Mouse (Mus musculus) hindbrain, embryonic 15.5 days (tissue): ENCODE results near the gene Sept9. TPM values are rescaled to one million over a fixed set of nuclear protein-coding genes. Genes with fewer than 3 reads are reported as not detected.

Source experiments
- ATAC-seq: fragments of 200-750 bp; cut with Nextera tagmentation; 2 replicates; pipeline ENCODE4 v1.8.0; 2017; ENCODE audit warnings: low read depth, moderate number of reproducible peaks, moderate TSS enrichment; ENCODE audit not compliant: low FRiP score
- H3K27ac ChIP-seq: fragments of 300-500 bp; sonication (generic); replicated peaks from 2 replicates; pipeline ENCODE4 v1.5.1; 2015; ENCODE audit warnings: mild to moderate bottlenecking, inconsistent platforms
- H3K27me3 ChIP-seq: fragments of 300-500 bp; sonication (generic); 2 replicates; pipeline ENCODE4 v1.6.1; 2015; ENCODE audit warnings: control low read depth, inconsistent platforms
- H3K36me3 ChIP-seq: fragments of 300-500 bp; sonication (generic); 2 replicates; pipeline ENCODE4 v1.6.1; 2015; ENCODE audit warnings: control low read depth, inconsistent platforms
- H3K4me1 ChIP-seq: fragments of 300-500 bp; sonication (generic); replicated peaks from 2 replicates; pipeline ENCODE4 v1.6.1; 2015; ENCODE audit warnings: control low read depth, inconsistent platforms
- H3K4me2 ChIP-seq: fragments of 300-500 bp; sonication (generic); 2 replicates; pipeline ENCODE4 v1.6.1; 2015; ENCODE audit warnings: moderate library complexity, mild to moderate bottlenecking, inconsistent platforms
- H3K4me3 ChIP-seq: fragments of 300-500 bp; sonication (generic); 2 replicates; pipeline ENCODE4 v1.5.1; 2015; ENCODE audit warnings: mild to moderate bottlenecking, inconsistent platforms
- H3K9ac ChIP-seq: fragments of 300-500 bp; sonication (generic); 2 replicates; pipeline ENCODE4 v1.6.1; 2015; ENCODE audit warnings: inconsistent platforms
- H3K9me3 ChIP-seq: fragments of 300-500 bp; sonication (generic); 2 replicates; pipeline ENCODE4 v1.6.1; 2016; ENCODE audit warnings: control low read depth, inconsistent platforms
- WGBS: fragments of 180-500 bp; shearing (Covaris S2); methylation state at CpG from one replicate; pipeline ENCODE4 v1.1.7; 2015; 5-methylcytosine and 5-hydroxymethylcytosine counted together
- polyA plus RNA-seq: library from polyadenylated mRNA; unstranded; fragments of >200 nt; fragmentation: Nextera tagmentation; extraction: Ambion mirVana; gene quantifications from 2 replicates; pipeline ENCODE4 v1.2.1, GENCODE M21; 2015

Sept9 gene
- polyA plus RNA-seq, 1 experiment from 2014 or later: 111 TPM

DNA sequence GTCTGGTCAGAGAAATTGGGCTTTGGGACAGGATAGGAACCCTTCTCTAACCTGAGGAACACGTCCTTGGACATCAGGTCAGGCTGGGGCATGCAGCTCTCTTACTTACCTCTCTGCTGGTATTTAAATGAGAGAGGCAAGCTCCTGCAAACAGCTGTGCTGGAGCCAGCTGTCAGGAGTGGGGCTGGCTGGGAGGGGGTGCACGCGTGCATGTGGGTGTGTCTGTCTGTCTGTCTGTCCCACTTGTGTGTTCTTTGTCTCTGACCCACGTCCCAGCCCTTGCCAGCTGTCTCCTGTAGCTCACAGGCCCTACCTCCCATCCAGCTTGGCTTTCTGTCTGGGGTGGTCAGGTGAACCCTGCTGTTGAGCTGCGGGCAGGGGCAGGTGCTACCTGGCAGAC is 75.5 kb downstream of the Sept9 start:
- Histone ChIP-seq H3K27ac (no peak overlapping the region), H3K36me3 (no peaks in the 10 kb centered on the region), H3K9ac (no peak overlapping the region), H3K4me1 (peaks cover 27% of the 10 kb centered on the region), H3K9me3 (no peaks in the 10 kb centered on the region), H3K27me3 (no peaks in the 10 kb centered on the region), H3K4me3 (no peak overlapping the region), H3K4me2 (no peak overlapping the region)
- WGBS: 71% methylated on average over 5 of the region's 5 CpGs
- ATAC-seq: no peak

- 23% methylated on average over 6 of the region's 6 CpGs for WGBS
- no peak overlapping the region; the same call in 1 of the 2 replicates for H3K27ac ChIP-seq
- no peak overlapping the region for H3K4me3 ChIP-seq
- peak; percentile 74 for ATAC-seq
- H3K36me3 ChIP-seq: no peaks in the 10 kb centered on the region
- no peaks in the 10 kb centered on the region for H3K9me3 ChIP-seq
- H3K4me2 ChIP-seq: no peak overlapping the region
- peaks cover 30% of the 10 kb centered on the region for H3K4me1 ChIP-seq
- no peak overlapping the region for H3K9ac ChIP-seq
- no peaks in the 10 kb centered on the region for H3K27me3 ChIP-seq
Observed at GRCm38 (mm10) chr11:117275999-117276398, 76.5 kb downstream of the Sept9 start.

DNA sequence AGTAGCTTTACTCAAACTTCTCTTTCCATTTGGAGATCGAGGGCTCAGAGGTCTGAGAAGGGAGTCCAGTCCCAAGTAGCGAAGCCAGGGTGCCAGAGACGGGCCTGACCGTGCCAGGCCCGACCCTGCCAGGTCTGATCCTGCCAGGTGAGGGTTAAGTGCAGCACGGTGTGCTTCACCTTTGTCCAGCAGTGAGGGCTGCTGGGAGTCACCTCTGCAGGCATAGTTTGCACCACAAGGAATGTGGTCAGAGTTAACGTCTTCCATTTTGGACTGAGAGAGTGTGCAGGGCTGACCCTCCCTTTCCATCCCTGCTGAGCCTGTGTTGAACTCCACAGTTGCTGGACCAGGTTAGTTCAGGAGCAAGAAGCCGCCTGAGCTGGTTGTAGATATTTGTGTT is 77.5 kb downstream of the Sept9 start:
- Histone ChIP-seq H3K27me3 (no peaks in the 10 kb centered on the region), H3K9ac (no peak overlapping the region), H3K27ac (no peak overlapping the region), H3K4me1 (peaks cover 30% of the 10 kb centered on the region), H3K36me3 (no peaks in the 10 kb centered on the region), H3K9me3 (no peaks in the 10 kb centered on the region), H3K4me2 (no peak overlapping the region), H3K4me3 (no peak overlapping the region)
- no peak for ATAC-seq
- 78% methylated on average over 8 of the region's 8 CpGs for WGBS

DNA sequence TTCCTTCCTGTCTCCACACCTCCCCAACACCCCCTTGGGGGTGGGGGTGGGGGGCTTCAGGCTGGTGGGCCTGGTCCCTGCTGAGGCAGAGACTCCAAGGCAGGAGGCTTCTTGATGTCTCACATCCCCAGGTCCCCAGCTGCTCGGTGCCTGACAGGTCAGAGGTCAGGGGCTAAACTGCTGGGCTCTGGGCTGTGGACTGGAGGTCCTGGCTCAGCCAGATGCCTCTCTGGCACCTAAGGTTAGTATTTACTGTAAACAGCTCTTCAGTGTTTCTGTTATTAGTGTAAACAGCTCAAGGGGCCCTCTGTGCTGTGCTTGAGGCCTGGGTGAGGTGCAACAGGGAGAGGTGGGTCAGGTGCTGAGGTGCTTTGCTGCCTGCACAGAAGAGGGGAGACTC is 78.7 kb downstream of the Sept9 start:
- ATAC-seq: no peak
- Histone ChIP-seq H3K9ac (no peak overlapping the region), H3K36me3 (no peaks in the 10 kb centered on the region), H3K27me3 (no peaks in the 10 kb centered on the region), H3K4me2 (no peak overlapping the region), H3K4me3 (no peak overlapping the region), H3K9me3 (no peaks in the 10 kb centered on the region), H3K27ac (no peak overlapping the region), H3K4me1 (peaks cover 37% of the 10 kb centered on the region)
- WGBS: 14% methylated on average over 1 of the region's 1 CpGs

GRCm38 (mm10) chr11:117278514-117278913 is 79.1 kb downstream of the Sept9 start:
- Histone ChIP-seq H3K4me1 (peaks cover 39% of the 10 kb centered on the region), H3K4me3 (no peak overlapping the region), H3K9ac (no peak overlapping the region), H3K9me3 (no peaks in the 10 kb centered on the region), H3K27me3 (no peaks in the 10 kb centered on the region), H3K4me2 (no peak overlapping the region), H3K36me3 (no peaks in the 10 kb centered on the region), H3K27ac (no peak overlapping the region)
- WGBS: 39% methylated on average over 13 of the region's 13 CpGs
- no peak for ATAC-seq

- Histone ChIP-seq H3K9me3 (no peaks in the 10 kb centered on the region), H3K36me3 (no peaks in the 10 kb centered on the region), H3K27me3 (no peaks in the 10 kb centered on the region), H3K27ac (no peak overlapping the region), H3K4me1 (peaks cover 41% of the 10 kb centered on the region), H3K9ac (no peak overlapping the region), H3K4me3 (no peak overlapping the region), H3K4me2 (no peak overlapping the region)
- no peak for ATAC-seq
- 54% methylated on average over 4 of the region's 4 CpGs for WGBS
Observed at GRCm38 (mm10) chr11:117279993-117280392, 80.5 kb downstream of the Sept9 start.

DNA sequence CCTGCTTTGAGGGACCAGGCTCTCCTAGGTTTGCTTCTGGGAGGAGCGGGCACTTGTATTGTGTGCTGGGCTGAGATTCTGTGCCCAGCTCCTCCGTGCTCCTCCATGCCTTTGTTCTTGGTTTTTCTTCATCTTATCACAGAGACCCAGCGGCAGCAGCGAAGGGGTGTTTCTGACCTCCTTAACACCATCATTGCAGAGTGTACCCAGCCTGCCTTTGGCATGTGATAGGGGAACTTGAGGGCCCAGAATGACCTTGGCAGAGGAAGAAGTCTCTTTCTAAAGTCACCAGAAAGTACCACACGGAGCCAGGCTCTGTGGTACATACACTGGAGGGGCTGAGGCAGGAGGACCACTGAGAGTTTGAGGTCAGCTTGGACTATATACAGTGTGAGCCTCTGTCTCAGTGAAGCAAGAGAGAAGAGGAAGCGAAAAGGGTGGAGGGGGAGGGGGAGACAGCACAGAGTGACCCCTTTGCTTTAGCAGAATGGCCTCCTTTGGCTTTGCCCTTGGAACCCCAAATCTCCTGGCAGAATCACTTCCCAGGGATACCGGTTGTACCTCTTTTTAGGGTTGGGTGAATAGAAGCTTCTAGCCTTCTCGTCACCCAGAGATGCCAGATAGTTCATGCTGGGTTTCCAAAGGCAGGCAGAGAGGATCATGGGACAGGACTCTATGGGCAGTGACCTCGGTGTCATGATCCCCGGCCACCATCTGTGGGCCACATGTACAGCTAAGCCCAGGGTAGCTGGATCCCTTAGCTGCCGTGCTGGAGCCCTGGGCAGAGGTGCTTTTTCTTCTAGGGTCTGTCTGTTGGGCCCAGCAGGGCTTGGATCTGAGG is 83.8 kb downstream of the Sept9 start:
- H3K27ac ChIP-seq: no peak overlapping the region
- ATAC-seq: no peak
- no peaks in the 10 kb centered on the region for H3K9me3 ChIP-seq
- no peak overlapping the region for H3K9ac ChIP-seq
- H3K4me1 ChIP-seq: peaks cover 37% of the 10 kb centered on the region
- no peaks in the 10 kb centered on the region for H3K27me3 ChIP-seq
- no peaks in the 10 kb centered on the region for H3K36me3 ChIP-seq
- H3K4me2 ChIP-seq: no peak overlapping the region
- WGBS: 79% methylated on average over 11 of the region's 11 CpGs
- no peak overlapping the region for H3K4me3 ChIP-seq

- Histone ChIP-seq H3K4me1 (peaks cover 33% of the 10 kb centered on the region), H3K4me3 (no peak overlapping the region), H3K36me3 (no peaks in the 10 kb centered on the region), H3K27me3 (no peaks in the 10 kb centered on the region), H3K9me3 (no peaks in the 10 kb centered on the region), H3K4me2 (no peak overlapping the region), H3K9ac (no peak overlapping the region), H3K27ac (0 out of 2 replicates have a peak overlapping the region, but pooled peaks have one; percentile 48)
- ATAC-seq: no peak
- WGBS: 75% methylated on average over 6 of the region's 6 CpGs
Observed at GRCm38 (mm10) chr11:117283889-117284450, 84.5 kb downstream of the Sept9 start.

DNA sequence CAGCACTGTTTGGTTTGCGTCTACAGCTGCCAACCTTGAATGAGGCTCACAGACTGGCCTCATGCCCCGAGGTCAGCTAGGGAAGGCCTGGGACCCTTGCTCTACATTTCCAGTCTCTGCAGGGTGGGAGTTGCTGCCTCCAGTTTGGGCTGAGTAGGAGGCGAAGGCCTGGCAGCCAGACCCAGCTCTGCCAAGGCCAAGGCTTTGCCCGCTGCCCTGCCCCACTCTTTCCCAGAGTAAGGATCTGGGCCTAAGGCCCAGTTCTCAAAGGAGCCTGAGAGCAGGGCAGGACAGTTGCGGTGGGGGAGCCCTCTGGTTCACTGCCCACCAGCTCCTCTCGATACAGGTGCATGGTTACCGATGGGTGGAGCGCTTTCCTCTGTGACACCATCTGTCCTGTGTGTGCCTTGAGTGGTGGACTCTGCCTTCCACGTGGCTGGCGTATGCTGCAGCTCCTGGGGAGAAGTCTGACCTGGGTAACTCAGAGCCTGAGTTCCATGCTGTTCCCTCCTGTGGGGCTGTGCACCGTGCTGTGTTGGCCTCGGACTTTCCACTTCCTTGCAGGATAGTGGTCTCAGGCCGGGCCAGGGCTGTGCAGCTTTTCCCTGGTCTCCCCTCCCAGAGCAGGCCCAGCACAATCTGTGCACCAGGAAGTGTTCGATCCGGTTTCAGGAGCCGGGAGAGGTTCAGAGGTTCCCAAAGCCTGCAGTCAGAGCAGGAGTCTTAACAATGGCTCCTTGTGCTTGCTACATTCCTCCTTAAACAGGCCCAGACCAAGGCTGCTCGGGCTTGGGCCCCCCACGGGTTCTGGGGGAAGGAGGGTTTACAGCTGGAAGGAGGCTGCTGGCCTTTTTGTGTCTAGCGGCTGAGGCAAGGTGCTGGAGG is 85.5 kb downstream of the Sept9 start:
- no peak overlapping the region for H3K9ac ChIP-seq
- no peaks in the 10 kb centered on the region for H3K27me3 ChIP-seq

GRCm38 (mm10) chr11:117285606-117285931 is 86.1 kb downstream of the Sept9 start:
- 67% methylated on average over 10 of the region's 10 CpGs for WGBS
- H3K4me1 ChIP-seq: peaks cover 30% of the 10 kb centered on the region
- peak overlapping the region; percentile 48; the same call in 1 of the 2 replicates for H3K27ac ChIP-seq
- no peaks in the 10 kb centered on the region for H3K27me3 ChIP-seq
- H3K9me3 ChIP-seq: no peaks in the 10 kb centered on the region
- no peak overlapping the region for H3K4me2 ChIP-seq
- no peak overlapping the region for H3K4me3 ChIP-seq
- H3K36me3 ChIP-seq: no peaks in the 10 kb centered on the region
- ATAC-seq: no peak
- H3K9ac ChIP-seq: no peak overlapping the region

More for the DNA sequence above, 85.5 kb downstream of the Sept9 start:
- ATAC-seq: peak; percentile 36; the same call in 1 of the 2 replicates
- no peaks in the 10 kb centered on the region for H3K9me3 ChIP-seq
- H3K4me3 ChIP-seq: no peak overlapping the region
- 38% methylated on average over 19 of the region's 19 CpGs for WGBS
- H3K4me1 ChIP-seq: peaks cover 33% of the 10 kb centered on the region
- peak overlapping the region; percentile 48 for H3K27ac ChIP-seq
- no peak overlapping the region for H3K4me2 ChIP-seq
- no peaks in the 10 kb centered on the region for H3K36me3 ChIP-seq

DNA sequence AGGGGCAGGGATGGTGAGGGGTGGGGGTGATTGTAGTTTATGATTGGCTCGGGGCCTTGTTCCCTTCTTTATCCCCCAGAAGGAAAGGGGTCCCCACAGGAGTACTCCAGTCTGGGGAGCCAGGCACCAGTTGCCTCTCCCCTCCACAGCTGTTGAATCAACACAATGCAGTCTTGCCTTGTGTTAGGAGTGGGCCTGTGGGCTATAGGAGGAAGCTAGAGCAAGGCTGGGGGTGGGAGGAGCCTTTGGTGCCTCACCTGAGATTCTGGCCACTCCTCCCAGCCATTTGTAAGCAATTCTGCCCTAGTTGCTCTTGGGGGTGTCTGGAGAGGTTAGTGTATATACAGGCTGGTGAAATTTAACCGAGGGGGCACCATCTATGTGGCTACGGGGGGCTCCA is 88.3 kb downstream of the Sept9 start:
- 96% methylated on average over 3 of the region's 3 CpGs for WGBS
- H3K4me3 ChIP-seq: no peak overlapping the region
- H3K36me3 ChIP-seq: no peaks in the 10 kb centered on the region
- H3K9ac ChIP-seq: no peak overlapping the region
- H3K4me2 ChIP-seq: no peak overlapping the region
- no peak for ATAC-seq
- no peaks in the 10 kb centered on the region for H3K9me3 ChIP-seq
- no peaks in the 10 kb centered on the region for H3K27me3 ChIP-seq
- peaks cover 26% of the 10 kb centered on the region for H3K4me1 ChIP-seq
- H3K27ac ChIP-seq: no peak overlapping the region

DNA sequence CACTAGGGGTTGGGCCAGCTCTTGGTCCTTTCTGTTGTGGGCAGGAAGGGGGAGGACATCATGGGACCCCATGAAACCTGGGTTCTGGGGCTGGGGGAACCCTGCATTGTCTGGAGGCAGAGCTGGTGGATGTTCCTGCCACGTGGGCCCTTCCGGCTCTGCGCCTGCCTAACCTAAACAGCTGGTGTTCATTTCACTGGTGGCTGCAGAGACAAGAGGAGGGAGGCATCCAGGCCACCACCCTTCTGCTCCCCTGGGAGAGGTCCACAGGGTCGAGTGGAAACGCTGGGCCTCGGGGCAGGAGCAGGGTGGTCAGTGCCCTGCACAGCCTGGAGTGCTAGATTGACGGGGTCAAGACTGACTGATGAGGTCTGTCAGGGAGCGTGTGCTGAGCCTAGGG is 89.3 kb downstream of the Sept9 start:
- no peak for ATAC-seq
- H3K27me3 ChIP-seq: no peaks in the 10 kb centered on the region
- H3K4me1 ChIP-seq: peaks cover 21% of the 10 kb centered on the region
- no peaks in the 10 kb centered on the region for H3K36me3 ChIP-seq
- H3K4me3 ChIP-seq: no peak overlapping the region
- H3K27ac ChIP-seq: no peak overlapping the region
- WGBS: 79% methylated on average over 8 of the region's 8 CpGs
- no peak overlapping the region for H3K4me2 ChIP-seq
- no peaks in the 10 kb centered on the region for H3K9me3 ChIP-seq
- no peak overlapping the region for H3K9ac ChIP-seq
